Mouse (Mus musculus): ENCODE measurements around the gene Clic3.

GRCm38 (mm10) chr2:25472550-25472949 is 15.9 kb downstream of the Clic3 start:
- TF ChIP-seq CTCF (IDR thresholded peaks at IDR 0.05; ENCODE audit: control insufficient read depth, insufficient read depth, insufficient read length) (no peak), MYOG (IDR thresholded peaks at IDR 0.05; ENCODE audit: control insufficient read depth, extremely low read depth, insufficient read length) (no peak), CEBPB (IDR thresholded peaks at IDR 0.05; ENCODE audit: low read depth) (no peak), MAX (IDR thresholded peaks at IDR 0.05) (no peak)

Measured in C2C12 (cell line).